Mouse (Mus musculus): Measurements from ENCODE around the gene Cacna2d2.

GRCm38 (mm10) chr9:107483714-107484113 is 84.3 kb downstream of the Cacna2d2 start:
- TF ChIP-seq CTCF (conservative IDR thresholded peaks at IDR 0.05; ENCODE audit: insufficient read depth, insufficient read length, low read depth, low read length) (no peak), POLR2A (IDR thresholded peaks at IDR 0.05; ENCODE audit: low read depth, low read length) (no peak)

Measured in kidney, adult 2 months (tissue).